Mouse (Mus musculus) cerebellum, adult 2 months (tissue): ENCODE data around the gene Yipf1. TPM values are rescaled to one million over a fixed set of nuclear protein-coding genes. Genes with fewer than 3 reads are reported as not detected.

Experiments used
- DNase-seq, 2 experiments: peaks; one replicate each; pipeline ENCODE4 v3.0.0; 2021
- H3K27ac ChIP-seq: fragments of 200-500 bp; 2 replicates; pipeline ENCODE4 v1.5.1; 2012; ENCODE audit warnings: low read length, control low read depth, inconsistent platforms; ENCODE audit not compliant: insufficient read depth
- H3K27me3 ChIP-seq: fragments of 200-500 bp; 2 replicates; pipeline ENCODE4 v1.6.1; 2012; ENCODE audit warnings: inconsistent platforms, mild to moderate bottlenecking, low read length, moderate library complexity; ENCODE audit not compliant: control insufficient read depth, insufficient read depth
- H3K4me1 ChIP-seq: fragments of 200-500 bp; 2 replicates; pipeline ENCODE4 v1.6.1; 2011; ENCODE audit warnings: low read length; ENCODE audit not compliant: control insufficient read depth, insufficient read depth
- H3K4me3 ChIP-seq: fragments of 200-500 bp; replicated peaks from 2 replicates; pipeline ENCODE3; 2011; ENCODE audit warnings: mild to moderate bottlenecking, low read depth, low read length, control low read depth; ENCODE audit not compliant: insufficient read depth
- CTCF ChIP-seq: fragments of 200-500 bp; IDR thresholded peaks from 2 replicates; pipeline ENCODE4 v1.5.1; 2011; ENCODE audit warnings: low read depth, mild to moderate bottlenecking, control low read depth, low read length, moderate library complexity, borderline replicate concordance; ENCODE audit not compliant: insufficient read depth
- POLR2A ChIP-seq: fragments of 200-500 bp; IDR thresholded peaks from 2 replicates; pipeline ENCODE4 v1.6.1; 2011; ENCODE audit warnings: low read length, control low read depth, borderline replicate concordance; ENCODE audit not compliant: insufficient read depth
- WGBS: fragments of 180-500 bp; shearing (Covaris S2); methylation state at CpG from one replicate; pipeline ENCODE4 v1.1.7; 2018; 5-methylcytosine and 5-hydroxymethylcytosine counted together
- polyA plus RNA-seq: library from polyadenylated mRNA; depleted of rRNA; stranded (reverse); fragments of >200 nt; gene quantifications from 2 replicates; pipeline ENCODE4 v1.2.3, GENCODE M21; 2012; rRNA removed

The Yipf1 gene
- polyA plus RNA-seq, result 47.1 and 50.9 TPM in 2 replicates

DNA sequence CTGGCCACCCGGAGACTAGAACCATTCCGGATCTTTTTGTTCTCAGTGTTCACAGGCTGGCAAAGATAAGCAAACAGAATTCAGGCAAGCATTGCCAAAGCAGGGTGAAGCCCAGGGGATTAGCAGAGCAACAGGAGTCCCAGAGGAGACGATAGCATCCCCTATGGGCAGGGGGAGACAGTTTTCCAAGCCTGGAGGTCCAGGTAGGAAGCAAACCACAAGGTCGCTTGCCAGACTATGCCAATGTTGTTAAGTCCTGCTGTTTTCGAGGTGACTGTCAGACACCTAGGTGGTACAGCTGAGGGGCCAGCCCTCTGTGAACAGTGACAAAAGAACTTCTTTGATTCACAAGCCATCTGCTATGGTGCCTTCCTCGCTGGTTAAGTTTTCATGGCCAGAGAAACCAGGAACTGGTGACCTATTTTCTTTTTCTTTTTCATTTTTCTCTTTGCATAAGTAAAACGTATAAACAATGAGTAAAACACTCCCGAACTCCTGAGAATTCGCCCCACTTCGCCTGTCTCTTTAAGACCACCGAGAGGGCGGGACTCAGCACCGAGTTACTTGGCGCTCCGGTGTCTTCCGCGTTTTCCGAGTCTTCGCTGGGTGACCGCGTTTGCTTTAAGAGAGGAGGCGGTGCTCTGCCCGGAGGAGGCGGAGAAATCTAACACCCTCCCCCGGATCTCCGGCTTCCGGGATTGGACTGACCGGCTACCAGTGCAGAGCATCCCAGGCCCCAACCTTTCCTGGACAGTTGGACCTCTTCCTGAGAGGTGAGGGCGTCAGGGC lies at the start of gene Yipf1:
Gene Yipf1, plus strand, starts transcription at position 674 of the 789 bp plus-strand sequence.
- Histone ChIP-seq H3K4me3 (peak within 1 kb of the TSS; percentile 92), H3K4me1 (0 out of 2 replicates have a peak, but pooled peaks cover 4% of the 10 kb centered on the region), H3K27me3 (no peaks in the 10 kb centered on the region), H3K27ac (peak within 1 kb of the TSS; percentile 60)
- DNase-seq, result peak; percentile 90 to 92
- under 1% methylated on average over 29 of the region's 29 CpGs for WGBS
- TF ChIP-seq POLR2A (peak; percentile 86; the same call in 1 of the 2 replicates), CTCF (no peak)

DNA sequence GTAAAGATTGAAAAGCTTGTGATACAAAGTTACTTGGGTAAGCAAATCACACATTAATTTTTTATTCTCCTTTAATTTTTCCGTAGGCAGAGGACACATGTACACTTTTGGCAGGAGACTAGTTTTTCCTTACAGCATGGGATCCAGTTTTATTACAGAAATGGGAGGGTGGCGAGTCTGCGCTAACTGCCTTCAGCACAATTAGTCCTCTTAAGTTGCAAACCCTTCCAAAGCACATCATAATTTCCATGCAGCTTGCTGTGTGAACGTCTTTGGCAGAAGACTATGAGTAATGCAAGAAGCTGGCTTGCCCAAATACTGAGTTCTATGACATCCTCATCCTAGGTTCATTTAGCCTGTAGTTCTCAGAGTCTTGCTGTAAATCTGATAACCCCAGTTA lies 40.5 kb upstream of the Yipf1 start:
- Histone ChIP-seq H3K27ac (no peak overlapping the region), H3K27me3 (no peaks in the 10 kb centered on the region), H3K4me1 (no peaks in the 10 kb centered on the region), H3K4me3 (no peak overlapping the region)
- WGBS, result 77% methylated on average over 4 of the region's 4 CpGs
- TF ChIP-seq CTCF, result no peak
- TF ChIP-seq POLR2A, result no peak
- DNase-seq, result no peak

DNA sequence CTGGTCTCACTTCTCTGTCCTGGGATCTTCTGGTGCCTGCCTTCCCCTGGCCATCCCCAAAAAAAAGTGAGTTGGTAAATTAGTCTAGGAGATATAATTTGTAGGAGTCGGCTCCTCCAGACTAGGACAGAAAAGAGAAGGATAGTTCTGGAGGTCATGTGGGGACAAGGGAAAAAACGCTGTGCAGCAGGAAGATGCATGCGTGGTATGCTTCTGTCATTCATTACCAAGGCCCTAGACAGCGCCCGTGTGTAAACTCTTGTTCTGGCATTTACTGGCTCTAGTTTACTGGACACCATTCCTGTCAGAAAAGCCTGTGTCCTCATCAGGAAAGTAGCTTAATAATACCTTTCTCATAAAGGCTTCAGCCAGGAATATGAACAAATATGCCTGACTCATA lies 39.7 kb upstream of the Yipf1 start:
- DNase-seq, result no peak
- Histone ChIP-seq H3K27me3 (no peaks in the 10 kb centered on the region), H3K4me1 (no peaks in the 10 kb centered on the region), H3K4me3 (no peak overlapping the region), H3K27ac (no peak overlapping the region)
- WGBS, result 79% methylated on average over 5 of the region's 5 CpGs
- TF ChIP-seq CTCF, result no peak
- TF ChIP-seq POLR2A, result no peak

DNA sequence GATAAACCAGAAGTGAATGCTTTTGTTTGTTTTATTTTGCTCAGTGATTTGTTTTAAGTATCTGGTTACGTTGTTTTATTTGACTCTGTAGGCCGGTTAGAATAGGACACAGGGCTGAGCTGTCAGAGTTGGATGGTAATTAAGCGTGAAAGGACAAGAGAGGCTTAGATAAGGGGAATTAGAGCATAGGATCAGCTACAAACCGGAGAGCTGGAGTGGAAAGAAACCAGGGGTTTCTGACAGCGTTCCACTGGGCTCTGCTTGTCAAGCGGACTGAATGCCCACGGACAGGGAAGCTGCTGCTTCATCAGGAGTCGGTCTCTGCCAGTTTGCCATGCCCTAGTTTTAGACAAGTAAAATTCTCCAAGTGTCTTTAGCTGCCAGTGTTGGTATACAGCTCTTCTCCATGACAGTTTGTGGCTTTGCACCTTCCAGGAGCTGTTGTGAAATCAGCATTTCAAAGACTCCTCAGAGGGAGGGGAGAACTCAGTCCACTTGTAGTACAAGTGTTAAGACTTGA lies 35.9 kb upstream of the Yipf1 start:
- DNase-seq, result peak in 1 of 2 experiments; percentile 4
- TF ChIP-seq POLR2A, result no peak
- no peak for TF ChIP-seq CTCF
- Histone ChIP-seq H3K4me3 (no peak overlapping the region), H3K27ac (no peak overlapping the region), H3K27me3 (no peaks in the 10 kb centered on the region), H3K4me1 (no peaks in the 10 kb centered on the region)
- WGBS, result 30% methylated on average over 8 of the region's 8 CpGs

DNA sequence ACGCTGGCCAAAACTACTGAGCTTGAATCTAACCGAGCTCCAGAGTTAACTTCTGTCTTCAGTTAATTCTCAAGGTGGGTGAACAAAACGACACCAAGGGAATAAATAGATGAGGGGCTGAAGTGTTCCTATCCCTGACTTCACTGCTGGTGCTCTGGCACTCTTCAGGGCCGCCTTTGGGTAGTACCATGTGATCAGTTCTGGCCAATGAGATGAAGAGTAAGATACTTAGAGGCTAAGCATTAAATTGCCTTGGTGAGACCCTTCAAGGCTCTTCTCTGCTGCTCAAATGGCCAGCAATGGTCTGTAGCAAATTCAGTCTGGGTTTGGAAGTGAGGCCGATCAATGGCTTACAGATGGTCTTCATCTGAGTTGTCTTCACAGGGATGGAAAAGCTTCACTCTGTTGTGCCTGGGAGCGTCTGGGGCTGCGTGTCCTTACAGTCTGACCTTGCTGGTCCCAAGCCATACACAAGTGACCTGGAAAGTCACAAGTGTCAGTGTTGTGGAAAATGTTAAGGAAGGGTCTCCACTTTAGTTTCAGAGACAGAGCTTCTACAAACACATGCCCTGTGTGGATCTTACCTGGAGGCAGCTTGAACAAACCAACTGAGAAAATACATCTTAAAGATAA lies 33.2 kb upstream of the Yipf1 start:
- H3K4me3 ChIP-seq, result no peak overlapping the region
- TF ChIP-seq CTCF (no peak), POLR2A (no peak)
- H3K4me1 ChIP-seq, result no peaks in the 10 kb centered on the region
- WGBS, result 83% methylated on average over 7 of the region's 7 CpGs
- H3K27me3 ChIP-seq, result no peaks in the 10 kb centered on the region
- H3K27ac ChIP-seq, result no peak overlapping the region
- DNase-seq, result no peak

DNA sequence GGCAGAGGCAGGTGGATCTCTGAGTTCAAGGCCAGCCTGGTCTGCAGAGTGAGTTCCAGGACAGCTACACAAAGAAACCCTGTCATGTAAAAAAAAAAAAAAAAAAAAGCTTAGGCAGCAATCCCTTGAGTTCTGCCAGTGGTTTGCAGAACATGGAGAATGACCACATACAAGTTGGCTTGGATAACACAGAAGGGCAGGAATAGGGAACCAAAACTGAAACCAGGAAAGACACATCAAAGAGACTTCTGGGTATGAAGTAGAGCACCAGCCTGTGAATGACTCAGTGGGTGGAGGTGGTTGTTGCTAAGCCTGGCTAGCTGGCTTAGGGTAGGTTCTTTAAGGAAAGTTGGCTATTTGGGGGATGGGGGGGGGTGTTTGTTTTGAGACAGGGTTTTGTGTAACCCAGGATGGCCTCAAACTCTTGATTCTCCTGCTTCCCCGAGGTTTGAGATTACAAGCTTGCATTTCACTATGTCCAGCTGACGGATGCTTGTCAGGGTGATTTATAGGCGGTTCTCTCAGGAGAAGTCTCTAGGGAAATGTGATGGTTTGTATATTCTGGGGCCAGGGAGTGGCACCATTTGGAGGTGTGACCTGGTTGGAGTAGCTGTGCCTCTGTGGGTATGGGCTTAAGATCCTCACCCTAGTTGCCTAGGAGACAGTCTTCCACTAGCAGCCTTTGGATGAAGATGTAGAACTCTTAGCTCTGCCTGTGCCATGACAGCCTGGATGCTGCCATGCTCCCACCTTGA lies 28.5 kb upstream of the Yipf1 start:
- Histone ChIP-seq H3K4me1 (no peaks in the 10 kb centered on the region), H3K27me3 (no peaks in the 10 kb centered on the region), H3K27ac (no peak overlapping the region), H3K4me3 (no peak overlapping the region)
- 79% methylated on average over 3 of the region's 3 CpGs for WGBS
- no peak for TF ChIP-seq CTCF
- TF ChIP-seq POLR2A, result no peak
- DNase-seq, result no peak

DNA sequence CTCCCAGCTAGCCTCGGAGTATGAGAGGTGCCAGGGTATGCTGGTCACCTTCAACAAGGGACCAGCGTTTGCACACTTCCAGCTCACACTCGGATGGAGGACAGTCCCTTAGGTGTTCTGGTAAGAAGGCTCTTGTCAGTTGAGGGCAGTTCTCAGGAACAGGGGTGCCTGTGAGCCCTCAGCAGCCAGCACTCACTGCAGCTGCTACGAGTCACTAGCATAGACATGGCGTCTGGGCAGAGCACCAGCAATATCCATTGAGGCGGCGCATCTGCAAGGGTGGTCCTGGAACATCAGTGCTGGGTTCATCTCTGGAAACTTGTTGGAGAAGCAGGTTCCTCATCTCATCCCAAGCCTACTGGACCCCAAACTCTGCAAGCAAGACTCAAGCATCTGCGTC lies 27.8 kb upstream of the Yipf1 start:
- no peak overlapping the region for H3K4me3 ChIP-seq
- H3K27me3 ChIP-seq, result no peaks in the 10 kb centered on the region
- WGBS, result 81% methylated on average over 8 of the region's 8 CpGs
- H3K27ac ChIP-seq, result no peak overlapping the region
- TF ChIP-seq POLR2A (no peak), CTCF (no peak)
- H3K4me1 ChIP-seq, result no peaks in the 10 kb centered on the region
- DNase-seq, result no peak
